Mouse (Mus musculus): ENCODE results near the gene Hbq1b.
"Not testable (repeated sequence)": the region's sequence is repeated elsewhere in the genome, so short reads cannot be mapped to it uniquely, and the experiment has no call there.

The Hbq1b gene

DNA sequence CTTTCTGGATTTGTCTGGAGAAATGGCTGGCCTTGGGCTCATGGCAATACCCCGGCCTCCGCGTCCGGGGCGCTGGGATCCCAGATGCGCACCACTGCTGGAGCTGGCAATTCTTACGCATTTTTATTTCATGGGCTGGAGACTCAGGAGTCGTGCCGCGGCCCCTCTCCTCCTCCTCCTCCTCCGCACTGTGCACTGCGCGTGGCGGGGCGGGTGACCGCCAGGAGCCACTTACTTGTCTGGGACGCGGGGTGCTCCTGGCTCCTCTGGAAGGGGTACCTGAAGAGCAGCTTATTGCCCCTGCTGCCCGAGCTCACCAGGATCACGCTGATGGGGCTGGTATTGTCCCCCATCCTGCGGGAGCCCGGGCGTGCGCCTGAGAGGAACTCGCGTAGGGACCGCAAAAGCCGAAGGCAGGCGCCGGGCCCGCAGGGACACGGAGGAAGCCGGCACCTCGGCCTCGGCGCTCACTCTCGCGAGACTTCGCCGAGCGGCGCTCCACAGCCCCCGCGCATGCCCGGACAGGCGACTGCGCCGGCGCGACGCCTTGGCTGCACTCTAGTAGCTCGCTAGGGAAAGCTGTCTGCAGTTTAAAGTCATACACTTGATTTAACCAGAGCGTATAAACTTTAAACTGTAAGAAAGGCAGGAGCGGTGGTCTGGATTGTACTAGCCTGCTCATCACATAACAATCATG, 19.4 kb upstream of the Hbq1b start, which contains the start of gene Nprl3:
Nprl3 (minus strand) TSS at position 520 of the 697 bp plus-strand sequence.
- CTCF ChIA-PET: no interaction called here

GRCm38 (mm10) chr11:32267964-32268363, 18.8 kb upstream of the Hbq1b start:
- CTCF ChIA-PET: interaction anchor here (0.6 kb wide), 1 partner anchor 319 kb away, joined by 3 read pairs; no protein-coding TSS in a partner anchor

- CTCF ChIA-PET: no interaction called here
These were observed 17.8 kb upstream of the Hbq1b start for GRCm38 (mm10) chr11:32268952-32269351.

- CTCF ChIA-PET: no interaction called here
These were observed 15.6 kb upstream of the Hbq1b start for GRCm38 (mm10) chr11:32271178-32271577.

DNA sequence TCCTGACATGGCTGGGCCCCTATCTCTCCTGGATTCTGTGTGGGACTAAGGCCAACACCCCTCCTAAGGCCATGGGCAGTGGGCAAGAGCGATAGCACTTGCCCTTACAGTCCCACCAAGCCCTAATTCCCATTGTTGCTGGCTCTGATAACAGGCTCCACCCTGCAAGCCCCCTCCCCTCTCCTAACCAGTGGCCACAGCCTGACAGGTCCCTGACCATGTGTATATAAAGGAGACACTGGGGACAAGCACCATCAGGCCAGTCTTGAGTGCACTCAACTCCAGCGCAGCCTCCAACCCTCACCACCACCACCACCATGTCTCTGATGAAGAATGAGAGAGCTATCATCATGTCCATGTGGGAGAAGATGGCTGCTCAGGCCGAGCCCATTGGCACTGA, 10.4 kb upstream of the Hbq1b start, which contains the start of gene Hba-x:
Hba-x (plus strand) TSS at position 54 of the 400 bp plus-strand sequence.
- CTCF ChIA-PET: no interaction called here

- CTCF ChIA-PET: interaction anchor here (1.1 kb wide), 1 partner anchor 95 kb away, joined by 4 read pairs; no protein-coding TSS in a partner anchor
These were observed 8.9 kb upstream of the Hbq1b start for GRCm38 (mm10) chr11:32277736-32278457.

DNA sequence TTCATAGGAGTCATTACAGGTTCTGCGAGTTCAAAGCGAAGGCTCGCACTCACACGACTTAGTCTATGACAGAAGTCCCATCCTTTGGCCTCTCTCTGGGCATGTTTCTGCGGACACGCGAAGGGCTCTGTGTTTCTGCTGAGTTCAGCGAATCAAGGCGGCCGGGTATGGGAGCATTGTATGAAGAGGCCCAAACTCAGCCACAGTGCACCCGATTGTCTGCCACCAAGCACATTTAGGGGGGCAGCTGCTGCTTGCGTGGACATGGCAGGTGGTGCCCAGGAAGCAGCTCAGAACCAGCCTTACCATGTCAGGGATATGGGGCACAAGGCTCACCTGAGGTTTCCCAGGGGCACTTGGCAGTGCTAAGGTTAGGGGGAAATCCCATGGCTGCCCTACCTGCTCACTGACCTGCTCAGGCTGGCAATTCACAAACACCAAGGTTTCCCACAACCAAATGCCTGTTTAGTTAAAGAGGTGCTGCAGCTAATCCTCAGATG, 8.3 kb upstream of the Hbq1b start:
- CTCF ChIA-PET: interaction anchor here (1.1 kb wide), 1 partner anchor 96 kb away, joined by 4 read pairs; no protein-coding TSS in a partner anchor

DNA sequence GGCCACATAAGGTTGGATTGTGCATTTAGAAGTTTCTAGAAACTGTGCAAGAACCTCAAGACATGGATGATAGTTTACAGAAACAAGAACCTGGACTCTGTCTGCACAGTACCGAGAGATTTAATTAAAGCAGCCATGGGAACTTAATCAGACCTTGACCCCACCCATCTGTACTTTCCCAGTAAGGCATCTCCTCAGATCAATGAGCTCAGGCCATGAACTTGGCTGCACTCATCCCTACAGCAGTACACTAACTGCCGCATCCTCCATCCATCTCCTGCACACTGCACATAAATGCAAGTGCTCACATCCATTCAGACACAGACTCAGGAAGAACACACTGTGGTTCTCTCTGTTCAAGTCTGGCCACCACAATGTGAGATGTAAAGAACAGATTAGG, 6.1 kb upstream of the Hbq1b start:
- CTCF ChIA-PET: no interaction called here

- CTCF ChIA-PET: no interaction called here
These were observed 5.2 kb upstream of the Hbq1b start for GRCm38 (mm10) chr11:32281416-32282144.

GRCm38 (mm10) chr11:32283091-32283777, 3.5 kb upstream of the Hbq1b start, which contains the start of gene Hba-a1:
Hba-a1 (plus strand) TSS chr11:32283511.
- CTCF ChIA-PET: not testable (repeated sequence)

- CTCF ChIA-PET: not testable (repeated sequence)
These were observed 2.2 kb upstream of the Hbq1b start for GRCm38 (mm10) chr11:32284582-32284981.

DNA sequence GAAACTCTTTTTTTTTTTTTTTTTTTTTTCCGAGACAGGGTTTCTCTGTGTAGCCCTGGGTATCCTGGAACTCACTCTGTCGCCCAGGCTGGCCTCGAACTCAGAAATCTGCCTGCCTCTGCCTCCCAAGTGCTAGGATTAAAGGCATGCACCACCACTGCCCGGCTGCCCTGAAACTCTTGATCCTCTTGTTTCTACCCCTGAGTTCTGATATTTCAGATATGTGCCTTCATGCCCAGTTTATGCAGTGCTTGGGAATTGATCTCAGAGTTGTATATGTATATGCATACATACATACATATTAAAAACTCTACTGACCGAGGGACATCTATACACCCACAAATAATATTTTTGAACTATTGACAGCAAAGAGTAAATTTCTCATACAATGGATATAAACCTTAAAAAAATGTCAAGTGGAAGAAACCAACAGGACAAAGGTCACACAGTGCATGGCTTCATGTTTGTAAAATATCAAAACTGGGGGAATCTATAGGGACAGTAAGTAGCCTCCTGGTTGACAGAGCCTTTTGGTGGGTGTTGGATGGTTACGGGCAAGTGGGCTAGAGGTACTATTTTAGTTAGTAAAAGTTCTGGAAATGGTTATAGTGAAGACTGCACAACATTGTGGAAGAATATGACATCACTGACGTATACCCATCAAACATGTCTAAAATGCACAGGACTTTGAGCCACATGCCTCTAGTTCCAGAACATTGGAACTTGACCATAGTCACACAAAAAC, 1.6 kb upstream of the Hbq1b start:
- CTCF ChIA-PET: no interaction called here

- CTCF ChIA-PET: not testable (repeated sequence)
These were observed 878 bp upstream of the Hbq1b start for GRCm38 (mm10) chr11:32285887-32286286.

- CTCF ChIA-PET: no interaction called here
These were observed 694 bp downstream of the Hbq1b start for GRCm38 (mm10) chr11:32287493-32287825.

GRCm38 (mm10) chr11:32292819-32293218, 6.1 kb downstream of the Hbq1b start:
- CTCF ChIA-PET: interaction anchor here (0.6 kb wide), 1 partner anchor 176 kb away, joined by 3 read pairs; no protein-coding TSS in a partner anchor

GRCm38 (mm10) chr11:32293479-32293878, 6.7 kb downstream of the Hbq1b start:
- CTCF ChIA-PET: interaction anchor here (0.6 kb wide), 1 partner anchor 121 kb away, joined by 5 read pairs; no protein-coding TSS in a partner anchor

DNA sequence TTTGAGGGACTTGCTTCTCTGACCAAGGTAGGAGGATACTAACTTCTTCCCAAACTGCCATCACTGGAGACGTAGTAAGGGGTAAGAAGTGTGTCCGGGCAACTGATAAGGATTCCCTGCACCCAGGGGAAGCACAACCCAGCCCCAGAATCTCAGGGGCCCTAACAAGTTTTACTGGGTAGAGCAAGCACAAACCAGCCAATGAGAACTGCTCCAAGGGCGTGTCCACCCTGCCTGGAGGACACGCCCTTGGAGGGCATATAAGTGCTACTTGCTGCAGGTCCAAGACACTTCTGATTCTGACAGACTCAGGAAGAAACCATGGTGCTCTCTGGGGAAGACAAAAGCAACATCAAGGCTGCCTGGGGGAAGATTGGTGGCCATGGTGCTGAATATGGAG, 9.4 kb downstream of the Hbq1b start, which contains the start of gene Hba-a2:
Hba-a2 (plus strand) TSS at position 287 of the 400 bp plus-strand sequence.
- CTCF ChIA-PET: not testable (repeated sequence)

- CTCF ChIA-PET: interaction anchor here (0.6 kb wide), 1 partner anchor 159 kb away, joined by 4 read pairs; no protein-coding TSS in a partner anchor
These were observed 10.7 kb downstream of the Hbq1b start for GRCm38 (mm10) chr11:32297417-32297816.

- CTCF ChIA-PET: interaction anchor here (0.6 kb wide), 1 partner anchor 160 kb away, joined by 4 read pairs; no protein-coding TSS in a partner anchor
These were observed 11.2 kb downstream of the Hbq1b start for GRCm38 (mm10) chr11:32297866-32298531.

GRCm38 (mm10) chr11:32298532-32298918, 11.8 kb downstream of the Hbq1b start:
- CTCF ChIA-PET: no interaction called here

Measured in spleen, embryonic (tissue).